Mouse (Mus musculus) CH12.LX (cell line): ENCODE measurements around the gene D8Ertd738e.
A peak's percentile ranks its signal among the peaks of the same experiment; 100 is the strongest.

Source experiments
- BHLHE40 ChIP-seq: IDR thresholded peaks from 2 replicates; pipeline ENCODE4 v1.6.1; 2011; ENCODE audit warnings: mild to moderate bottlenecking, low read depth, low read length, improper control_type of control experiment
- CHD2 ChIP-seq: IDR thresholded peaks from 2 replicates; pipeline ENCODE4 v1.6.1; 2011; ENCODE audit warnings: low read length, improper control_type of control experiment
- CTCF ChIP-seq, 2 experiments: IDR thresholded peaks in 1 of 2; conservative IDR thresholded peaks in 1 of 2; 2 replicates each; pipeline ENCODE4 v1.5.1; 2011 to 2012; ENCODE audit warnings: low read depth in 2 of 2, low read length in 2 of 2, improper control_type of control experiment in 1 of 2, inconsistent platforms in 1 of 2, mild to moderate bottlenecking in 1 of 2, moderate library complexity in 1 of 2
- ELF1 ChIP-seq: IDR thresholded peaks from 2 replicates; pipeline ENCODE4 v1.6.1; 2014; ENCODE audit warnings: low read depth, mild to moderate bottlenecking, inconsistent platforms, low read length, improper control_type of control experiment
- EP300 ChIP-seq: IDR thresholded peaks from 2 replicates; pipeline ENCODE4 v1.6.1; 2011; ENCODE audit warnings: low read length, improper control_type of control experiment
- GABPA ChIP-seq: IDR thresholded peaks from 2 replicates; pipeline ENCODE4 v1.6.1; 2012; ENCODE audit warnings: low read depth, low read length, improper control_type of control experiment, inconsistent platforms; ENCODE audit not compliant: insufficient replicate concordance
- JUN ChIP-seq: IDR thresholded peaks from 2 replicates; pipeline ENCODE4 v1.6.1; 2011; ENCODE audit warnings: low read depth, mild to moderate bottlenecking, low read length, improper control_type of control experiment, moderate library complexity; ENCODE audit not compliant: insufficient read depth
- MAX ChIP-seq: IDR thresholded peaks from 2 replicates; pipeline ENCODE4 v1.6.1; 2011; ENCODE audit warnings: low read length, improper control_type of control experiment
- MYC ChIP-seq: IDR thresholded peaks from 2 replicates; pipeline ENCODE4 v1.6.1; 2011; ENCODE audit warnings: low read depth, mild to moderate bottlenecking, improper control_type of control experiment, low read length
- POLR2A ChIP-seq: IDR thresholded peaks from 2 replicates; pipeline ENCODE4 v1.6.1; 2011; ENCODE audit warnings: low read depth, mild to moderate bottlenecking, improper control_type of control experiment, low read length
- SIN3A ChIP-seq: IDR thresholded peaks from 2 replicates; pipeline ENCODE4 v1.6.1; 2012; ENCODE audit warnings: low read length, improper control_type of control experiment, inconsistent platforms
- TCF12 ChIP-seq: IDR thresholded peaks from 2 replicates; pipeline ENCODE4 v1.6.1; 2014; ENCODE audit warnings: low read depth, mild to moderate bottlenecking, inconsistent platforms, low read length, improper control_type of control experiment
- ZMIZ1 ChIP-seq: IDR thresholded peaks from 2 replicates; pipeline ENCODE4 v1.6.1; 2012; ENCODE audit warnings: low read depth, mild to moderate bottlenecking, inconsistent platforms, low read length, improper control_type of control experiment

DNA sequence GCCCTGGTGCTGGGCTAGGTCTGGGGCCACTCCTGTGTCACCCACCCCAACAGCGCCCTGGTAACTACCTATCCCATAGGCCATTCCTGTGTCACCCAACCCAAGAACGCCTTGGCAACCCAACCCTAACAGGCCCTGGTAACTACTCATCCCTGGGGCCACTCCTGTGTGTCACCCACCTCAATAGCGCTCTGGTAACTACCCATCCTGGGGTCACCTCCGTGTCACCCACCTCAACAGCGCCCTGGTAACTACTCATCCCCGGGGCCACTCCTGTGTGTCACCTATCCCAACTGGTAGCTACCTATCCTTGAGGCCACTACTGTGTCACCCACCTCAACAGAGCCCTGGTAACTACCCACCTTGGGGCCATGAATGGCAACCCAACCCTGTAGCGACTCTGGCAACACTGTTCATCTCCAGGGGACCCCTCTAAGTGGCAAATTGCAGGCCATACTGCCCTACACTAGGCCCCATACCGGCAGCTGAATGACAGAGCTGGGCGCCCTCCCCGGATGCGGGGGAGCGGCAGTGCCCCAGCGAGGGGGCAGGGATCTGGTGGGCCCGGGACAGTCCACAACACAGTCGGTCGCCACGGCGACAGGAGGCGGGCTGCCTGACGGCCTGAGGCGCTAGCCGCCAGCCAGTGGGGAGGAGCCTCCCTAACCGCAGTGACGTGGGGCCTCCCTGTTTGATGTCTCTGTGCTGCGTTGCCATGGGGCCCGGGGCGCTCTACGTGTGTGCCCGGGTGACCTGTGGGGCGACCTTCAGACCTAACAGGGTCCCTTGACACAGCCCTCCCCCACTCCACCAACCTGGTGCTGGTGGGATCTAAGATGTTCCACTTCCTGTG, 51.4 kb downstream of the D8Ertd738e start:
- TF ChIP-seq EP300, result peak; percentile 48
- peak; percentile 57; the same call in 1 of the 2 replicates for TF ChIP-seq ELF1
- no peak for TF ChIP-seq JUN
- 0 out of 2 replicates have a peak, but pooled peaks have one; percentile 50 for TF ChIP-seq CHD2
- no peak for TF ChIP-seq CTCF (conservative IDR thresholded peaks at IDR 0.05 in 1 of 2, IDR thresholded peaks at IDR 0.05 in 1 of 2; ENCODE audit: low read depth in 2 of 2, low read length in 2 of 2)
- TF ChIP-seq POLR2A, result no peak; the same call in 1 of the 2 replicates
- peak; percentile 90 for TF ChIP-seq SIN3A
- TF ChIP-seq TCF12, result peak; percentile 51; the same call in 1 of the 2 replicates
- TF ChIP-seq MAX, result no peak
- TF ChIP-seq MYC, result 0 out of 2 replicates have a peak, but pooled peaks have one; percentile 51
- no peak for TF ChIP-seq GABPA
- TF ChIP-seq BHLHE40, result peak; percentile 28; the same call in 1 of the 2 replicates
- no peak for TF ChIP-seq ZMIZ1
